Mouse (Mus musculus) monocyte, adult 5-6 weeks (primary cell): Measurements from ENCODE around the gene Hspd1. TPM values are rescaled to one million over a fixed set of nuclear protein-coding genes. Genes with fewer than 3 reads are reported as not detected.
A peak's percentile ranks its signal among the peaks of the same experiment; 100 is the strongest.
"Not testable (repeated sequence)": the region's sequence is repeated elsewhere in the genome, so short reads cannot be mapped to it uniquely, and the experiment has no call there.

ENCODE experiments used
- ATAC-seq: fragments of 153-309, 156-312 bp; replicated peaks from 2 replicates; pipeline ENCODE4 v1.8.0; 2017; ENCODE audit warnings: mild to moderate bottlenecking; ENCODE audit not compliant: low TSS enrichment, insufficient number of reproducible peaks, severe bottlenecking, poor library complexity, low FRiP score
- total RNA-seq: library from RNA; stranded (forward); fragments of 200-1000, 200-491, 200-594 nt; gene quantifications from 3 replicates; pipeline ENCODE4 v1.2.3, GENCODE M21; 2017

Gene Hspd1
- total RNA-seq, result 128 to 155 TPM (median 141 TPM) in 3 replicates

GRCm38 (mm10) chr1:55087932-55088610, at the start of gene Hspd1, which contains the start of gene Hspe1:
TSS of gene Hspd1 (minus strand) at chr1:55088243.
TSS of gene Hspe1 (plus strand) at chr1:55088132.
- peak; percentile 93 for ATAC-seq

- ATAC-seq, result no peak
Observed at GRCm38 (mm10) chr1:55135846-55136245, 47.8 kb upstream of the Hspd1 start.

GRCm38 (mm10) chr1:55134301-55134700, 46.3 kb upstream of the Hspd1 start:
- no peak for ATAC-seq

- ATAC-seq, result no peak
Observed at GRCm38 (mm10) chr1:55133173-55133572, 45.1 kb upstream of the Hspd1 start.

GRCm38 (mm10) chr1:55132308-55132707, 44.3 kb upstream of the Hspd1 start:
- no peak for ATAC-seq

- peak; percentile 32; the same call in 1 of the 2 replicates for ATAC-seq
Observed at GRCm38 (mm10) chr1:55131424-55132014, 43.5 kb upstream of the Hspd1 start.

GRCm38 (mm10) chr1:55130943-55131401, 42.9 kb upstream of the Hspd1 start, which contains the start of gene Mob4:
TSS of gene Mob4 (plus strand) at chr1:55131231.
- peak; percentile 92 for ATAC-seq

GRCm38 (mm10) chr1:55130190-55130916, 42.3 kb upstream of the Hspd1 start:
- no peak for ATAC-seq

- no peak for ATAC-seq
Observed at GRCm38 (mm10) chr1:55129716-55130115, 41.7 kb upstream of the Hspd1 start.

- not testable (repeated sequence) for ATAC-seq
Observed at GRCm38 (mm10) chr1:55124136-55124535, 36.1 kb upstream of the Hspd1 start.

- no peak for ATAC-seq
Observed at GRCm38 (mm10) chr1:55123561-55123960, 35.5 kb upstream of the Hspd1 start.

- ATAC-seq, result no peak
Observed at GRCm38 (mm10) chr1:55123046-55123445, 35.0 kb upstream of the Hspd1 start.

GRCm38 (mm10) chr1:55109066-55109766, 21.2 kb upstream of the Hspd1 start:
- no peak for ATAC-seq

GRCm38 (mm10) chr1:55108473-55108872, 20.4 kb upstream of the Hspd1 start:
- ATAC-seq, result no peak

- ATAC-seq, result no peak
Observed at GRCm38 (mm10) chr1:55107644-55108043, 19.6 kb upstream of the Hspd1 start.

- no peak for ATAC-seq
Observed at GRCm38 (mm10) chr1:55106919-55107585, 19.0 kb upstream of the Hspd1 start.

GRCm38 (mm10) chr1:55092469-55092868, 4.4 kb upstream of the Hspd1 start:
- ATAC-seq, result no peak

GRCm38 (mm10) chr1:55092056-55092455, 4.0 kb upstream of the Hspd1 start:
- ATAC-seq, result no peak
